In genomic region chr10:69548771-69549170, GRCm38 (mm10) we compare ENCODE assay signal across 12 mouse cellular contexts.
"Had no signal": no experiment of that assay in that cellular context is flagged by ENCODE, and none has a peak within 500 bp of the region (broad histone marks: within the 10 kb centered on the region; RNA-seq: fewer than 3 reads in every experiment).

No protein-coding gene starts in this region.

- DNase-seq: lung, postnatal 10 days; lung, postnatal 4 days; midbrain, embryonic 14.5 days; thymus, adult 18-20 months; thymus, postnatal 14 days had no signal

- H3K9ac ChIP-seq: hindbrain, embryonic 14.5 days; intestine, embryonic 15.5 days; limb, embryonic 12.5 days; liver, embryonic 15.5 days; neural tube, embryonic 12.5 days had no signal

- H3K36me3 ChIP-seq: intestine, embryonic 15.5 days; limb, embryonic 12.5 days; liver, embryonic 15.5 days; midbrain, embryonic 10.5 days; neural tube, embryonic 12.5 days had no signal

- H3K27me3 ChIP-seq: intestine, embryonic 15.5 days; limb, embryonic 12.5 days; liver, embryonic 15.5 days; neural tube, embryonic 12.5 days had no signal

- H3K4me1 ChIP-seq: intestine, embryonic 15.5 days; limb, embryonic 12.5 days; neural tube, embryonic 12.5 days had no signal

- H3K4me3 ChIP-seq: intestine, embryonic 15.5 days; left cerebral cortex, adult 2 months; limb, embryonic 12.5 days; liver, embryonic 15.5 days; midbrain, embryonic 10.5 days; neural tube, embryonic 12.5 days had no signal

- H3K4me2 ChIP-seq: hindbrain, embryonic 14.5 days; intestine, embryonic 15.5 days; limb, embryonic 12.5 days; liver, embryonic 15.5 days; neural tube, embryonic 12.5 days had no signal

- H3K9me3 ChIP-seq: intestine, embryonic 15.5 days; limb, embryonic 12.5 days; liver, embryonic 15.5 days; midbrain, embryonic 10.5 days; neural tube, embryonic 12.5 days had no signal

- H3K27ac ChIP-seq: hindbrain, embryonic 14.5 days; intestine, embryonic 15.5 days; left cerebral cortex, adult 2 months; limb, embryonic 12.5 days; liver, embryonic 15.5 days; midbrain, embryonic 10.5 days; neural tube, embryonic 12.5 days had no signal

- ATAC-seq: intestine, embryonic 15.5 days had no signal
